Mouse (Mus musculus): ENCODE results near the gene Neu1.

DNA sequence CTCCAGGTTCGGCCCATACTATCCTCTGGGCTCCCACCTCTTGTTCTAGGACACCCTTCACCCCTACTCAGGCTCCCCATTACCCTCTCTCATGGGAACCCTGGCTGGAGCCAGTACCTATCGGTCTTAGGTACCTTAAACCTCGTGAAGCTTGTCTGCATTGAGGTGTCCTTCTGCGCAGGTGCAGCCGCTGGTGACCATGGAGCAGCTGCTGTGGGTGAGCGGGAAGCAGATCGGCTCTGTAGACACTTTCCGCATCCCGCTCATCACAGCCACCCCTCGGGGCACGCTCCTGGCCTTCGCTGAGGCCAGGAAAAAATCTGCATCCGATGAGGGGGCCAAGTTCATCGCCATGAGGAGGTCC, 664 bp downstream of the Neu1 start:
- TF ChIP-seq GATA1 (IDR thresholded peaks at IDR 0.05; ENCODE audit: low read length) = no peak
- TF ChIP-seq TAL1 (IDR thresholded peaks at IDR 0.05; ENCODE audit: low read length) = no peak

All from erythroblast, embryonic 14.5 days (primary cell).